Mouse (Mus musculus): ENCODE measurements around the gene Nob1.
A peak's percentile ranks its signal among the peaks of the same experiment; 100 is the strongest.

Gene Nob1

GRCm38 (mm10) chr8:107424597-107425229, at the start of gene Nob1:
Nob1 (minus strand) TSS chr8:107425051.
- DNase-seq: peak; percentile 97

- no peak for DNase-seq
Observed at GRCm38 (mm10) chr8:107473369-107473768, 48.5 kb upstream of the Nob1 start.

GRCm38 (mm10) chr8:107472403-107473100, 47.7 kb upstream of the Nob1 start:
- DNase-seq: no peak

GRCm38 (mm10) chr8:107470302-107470701, 45.5 kb upstream of the Nob1 start:
- no peak for DNase-seq

- DNase-seq: no peak
Observed at GRCm38 (mm10) chr8:107468811-107469302, 44.0 kb upstream of the Nob1 start.

- DNase-seq: no peak
Observed at GRCm38 (mm10) chr8:107466642-107467041, 41.8 kb upstream of the Nob1 start.

- no peak for DNase-seq
Observed at GRCm38 (mm10) chr8:107465332-107465990, 40.6 kb upstream of the Nob1 start.

- DNase-seq: no peak
Observed at GRCm38 (mm10) chr8:107462423-107462822, 37.6 kb upstream of the Nob1 start.

- no peak for DNase-seq
Observed at GRCm38 (mm10) chr8:107458281-107458680, 33.4 kb upstream of the Nob1 start.

GRCm38 (mm10) chr8:107457725-107458124, 32.9 kb upstream of the Nob1 start:
- DNase-seq: no peak

GRCm38 (mm10) chr8:107455268-107455667, 30.4 kb upstream of the Nob1 start:
- peak; percentile 54 for DNase-seq

GRCm38 (mm10) chr8:107453386-107453785, 28.5 kb upstream of the Nob1 start:
- no peak for DNase-seq

GRCm38 (mm10) chr8:107451414-107452066, 26.7 kb upstream of the Nob1 start:
- no peak for DNase-seq

- DNase-seq: no peak
Observed at GRCm38 (mm10) chr8:107449655-107450054, 24.8 kb upstream of the Nob1 start.

GRCm38 (mm10) chr8:107449130-107449529, 24.3 kb upstream of the Nob1 start:
- no peak for DNase-seq

GRCm38 (mm10) chr8:107448382-107448889, 23.6 kb upstream of the Nob1 start:
- no peak for DNase-seq

- DNase-seq: no peak
Observed at GRCm38 (mm10) chr8:107447713-107448112, 22.9 kb upstream of the Nob1 start.

GRCm38 (mm10) chr8:107444626-107445025, 19.8 kb upstream of the Nob1 start:
- DNase-seq: no peak

- no peak for DNase-seq
Observed at GRCm38 (mm10) chr8:107439880-107440625, 15.2 kb upstream of the Nob1 start.

- DNase-seq: no peak
Observed at GRCm38 (mm10) chr8:107437711-107438110, 12.9 kb upstream of the Nob1 start.

GRCm38 (mm10) chr8:107436841-107437421, 12.1 kb upstream of the Nob1 start:
- peak; percentile 49 for DNase-seq

Measured in cerebellum, adult 9-10 months (tissue).